Mouse (Mus musculus) stomach, embryonic 14.5 days (tissue): ENCODE measurements around the gene Gm9945. TPM values are rescaled to one million over a fixed set of nuclear protein-coding genes. Genes with fewer than 3 reads are reported as not detected.

Experiments used
- ATAC-seq: fragments of 200-750 bp; cut with Nextera tagmentation; 2 replicates; pipeline ENCODE4 v1.8.0; 2017; ENCODE audit warnings: low read depth, moderate TSS enrichment; ENCODE audit not compliant: insufficient number of reproducible peaks, insufficient read depth, low FRiP score
- H3K27ac ChIP-seq: fragments of 300-500 bp; sonication (generic); 2 replicates; pipeline ENCODE4 v1.5.1; 2014; ENCODE audit warnings: mild to moderate bottlenecking, low read length, moderate library complexity, mixed read lengths
- H3K27me3 ChIP-seq: fragments of 300-500 bp; sonication (generic); 2 replicates; pipeline ENCODE4 v1.6.1; 2014; ENCODE audit warnings: low read length, control low read depth, mixed read lengths; ENCODE audit not compliant: control insufficient read depth, insufficient read depth
- H3K36me3 ChIP-seq: fragments of 300-500 bp; sonication (generic); 2 replicates; pipeline ENCODE4 v1.6.1; 2014; ENCODE audit warnings: mild to moderate bottlenecking, control low read depth, low read length, moderate library complexity, mixed read lengths; ENCODE audit not compliant: control insufficient read depth, insufficient read depth
- H3K4me1 ChIP-seq: fragments of 300-500 bp; sonication (generic); 2 replicates; pipeline ENCODE4 v1.6.1; 2014; ENCODE audit warnings: low read length, control low read depth, mixed read lengths; ENCODE audit not compliant: control insufficient read depth, insufficient read depth
- H3K4me2 ChIP-seq: fragments of 300-500 bp; sonication (generic); replicated peaks from 2 replicates; pipeline ENCODE4 v1.6.1; 2014; ENCODE audit warnings: low read depth, low read length, control low read depth
- H3K4me3 ChIP-seq: fragments of 300-500 bp; sonication (generic); 2 replicates; pipeline ENCODE4 v1.5.1; 2014; ENCODE audit warnings: low read depth, low read length, control low read depth
- H3K9ac ChIP-seq: fragments of 300-500 bp; sonication (generic); replicated peaks from 2 replicates; pipeline ENCODE4 v1.6.1; 2014; ENCODE audit warnings: low read depth, mild to moderate bottlenecking, control low read depth, low read length, moderate library complexity, mixed read lengths
- H3K9me3 ChIP-seq: fragments of 300-500 bp; sonication (generic); 2 replicates; pipeline ENCODE4 v1.6.1; 2016; ENCODE audit warnings: low read depth, low read length, control low read depth; ENCODE audit not compliant: control insufficient read depth
- WGBS: fragments of 180-500 bp; shearing (Covaris S2); extraction: QIAGEN DNeasy Blood & Tissue Kit; methylation state at CpG from one replicate; pipeline ENCODE4 v1.1.7; 2014; 5-methylcytosine and 5-hydroxymethylcytosine counted together
- polyA plus RNA-seq: library from polyadenylated mRNA; unstranded; fragments of >200 nt; fragmentation: Nextera tagmentation; extraction: Ambion mirVana; gene quantifications from 2 replicates; pipeline ENCODE4 v1.2.1, GENCODE M21; 2014

The Gm9945 gene
- polyA plus RNA-seq, 1 experiment from 2014 or later: not detected

- no peak overlapping the region for H3K9ac ChIP-seq
- no peak overlapping the region for H3K4me3 ChIP-seq
- H3K36me3 ChIP-seq: no peaks in the 10 kb centered on the region
- peaks cover 16% of the 10 kb centered on the region; the same call in 1 of the 2 replicates for H3K4me1 ChIP-seq
- WGBS: 45% methylated on average over 16 of the region's 16 CpGs
- peaks cover 2% of the 10 kb centered on the region; the same call in 1 of the 2 replicates for H3K9me3 ChIP-seq
- no peak for ATAC-seq
- peaks cover 23% of the 10 kb centered on the region; the same call in 1 of the 2 replicates for H3K27me3 ChIP-seq
- H3K27ac ChIP-seq: no peak overlapping the region
- H3K4me2 ChIP-seq: peak overlapping the region; percentile 42; the same call in 1 of the 2 replicates
Observed at GRCm38 (mm10) chr11:53469294-53469967, 10.5 kb upstream of the Gm9945 start.

DNA sequence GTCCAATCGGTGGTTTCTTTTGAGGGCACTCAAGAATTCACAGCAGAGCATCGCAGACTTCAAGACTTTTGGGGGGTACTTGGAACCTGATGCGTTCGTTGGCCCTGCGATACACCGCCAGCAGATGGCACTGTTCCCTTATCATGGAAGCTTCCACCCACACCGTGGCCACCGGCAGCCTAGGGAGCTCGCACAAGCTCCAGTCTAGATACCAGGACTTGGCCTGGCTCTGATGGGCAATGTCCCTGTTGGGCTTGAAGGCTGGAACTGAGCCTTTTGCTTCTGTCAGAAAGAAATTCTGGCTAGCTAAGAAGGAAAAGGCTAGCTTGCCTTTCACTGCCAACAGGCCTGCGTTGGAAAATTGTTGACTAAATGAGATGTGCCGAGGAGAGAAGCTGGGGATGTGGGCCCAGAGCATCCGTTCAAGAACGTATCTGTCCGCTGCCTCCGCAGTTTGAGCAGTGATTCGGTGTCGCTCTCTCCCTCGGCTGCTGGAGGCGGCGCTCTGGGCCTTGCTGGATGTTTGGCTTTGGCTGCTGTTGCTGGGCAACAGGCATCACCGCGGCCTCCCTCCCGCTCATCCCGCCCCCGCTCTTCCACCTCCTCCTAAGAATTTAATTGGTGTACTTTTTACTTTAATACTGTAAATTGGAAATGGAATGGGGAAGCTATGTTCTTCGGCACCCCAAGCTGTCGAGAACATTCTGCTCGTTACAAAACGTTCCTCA lies 9.8 kb upstream of the Gm9945 start, which contains the start of gene Gm9837:
Gm9837 (minus strand) TSS at position 512 of the 728 bp plus-strand sequence.
- Histone ChIP-seq H3K36me3 (no peaks in the 10 kb centered on the region), H3K27ac (no peak within 1 kb of the TSS), H3K27me3 (peaks cover 23% of the 10 kb centered on the region), H3K9me3 (no peaks in the 10 kb centered on the region), H3K4me3 (peak within 1 kb of the TSS; percentile 16), H3K4me1 (peaks cover 16% of the 10 kb centered on the region; the same call in 1 of the 2 replicates), H3K4me2 (peak within 1 kb of the TSS; percentile 42), H3K9ac (no peak within 1 kb of the TSS)
- peak; percentile 47; the same call in 1 of the 2 replicates for ATAC-seq
- 4% methylated on average over 29 of the region's 29 CpGs for WGBS

GRCm38 (mm10) chr11:53472709-53473108 lies 7.3 kb upstream of the Gm9945 start:
- H3K27me3 ChIP-seq: peaks cover 33% of the 10 kb centered on the region
- H3K9me3 ChIP-seq: no peaks in the 10 kb centered on the region
- H3K27ac ChIP-seq: no peak overlapping the region
- no peak overlapping the region for H3K4me3 ChIP-seq
- no peak for ATAC-seq
- no peak overlapping the region for H3K4me2 ChIP-seq
- H3K9ac ChIP-seq: no peak overlapping the region
- H3K36me3 ChIP-seq: no peaks in the 10 kb centered on the region
- 70% methylated on average over 3 of the region's 3 CpGs for WGBS
- peaks cover 8% of the 10 kb centered on the region; the same call in 1 of the 2 replicates for H3K4me1 ChIP-seq

DNA sequence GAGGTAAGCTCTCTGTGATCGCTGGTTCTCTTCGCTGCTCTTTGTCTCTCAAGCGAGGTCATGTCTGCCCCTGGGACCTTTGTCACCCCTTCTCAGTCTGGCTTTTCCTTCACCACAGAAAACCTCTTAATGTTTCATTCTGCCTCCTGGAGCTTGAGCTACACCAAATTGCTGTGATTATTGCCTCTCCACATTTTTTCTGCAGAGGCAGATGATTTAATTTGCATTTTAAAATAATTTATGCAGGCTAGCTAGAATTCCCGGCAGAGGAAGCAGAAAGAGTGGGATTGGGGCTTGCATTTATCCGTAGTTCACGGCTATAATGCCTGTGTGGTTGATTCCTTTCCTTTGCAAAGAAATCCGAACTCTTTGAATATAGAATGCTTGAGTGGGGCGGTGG lies 4.3 kb upstream of the Gm9945 start:
- Histone ChIP-seq H3K36me3 (no peaks in the 10 kb centered on the region), H3K4me3 (no peak overlapping the region), H3K4me1 (0 out of 2 replicates have a peak, but pooled peaks cover 8% of the 10 kb centered on the region), H3K27ac (no peak overlapping the region), H3K9ac (no peak overlapping the region), H3K4me2 (no peak overlapping the region), H3K9me3 (0 out of 2 replicates have a peak, but pooled peaks cover 3% of the 10 kb centered on the region), H3K27me3 (peaks cover 49% of the 10 kb centered on the region)
- no peak for ATAC-seq
- WGBS: 36% methylated on average over 8 of the region's 8 CpGs

DNA sequence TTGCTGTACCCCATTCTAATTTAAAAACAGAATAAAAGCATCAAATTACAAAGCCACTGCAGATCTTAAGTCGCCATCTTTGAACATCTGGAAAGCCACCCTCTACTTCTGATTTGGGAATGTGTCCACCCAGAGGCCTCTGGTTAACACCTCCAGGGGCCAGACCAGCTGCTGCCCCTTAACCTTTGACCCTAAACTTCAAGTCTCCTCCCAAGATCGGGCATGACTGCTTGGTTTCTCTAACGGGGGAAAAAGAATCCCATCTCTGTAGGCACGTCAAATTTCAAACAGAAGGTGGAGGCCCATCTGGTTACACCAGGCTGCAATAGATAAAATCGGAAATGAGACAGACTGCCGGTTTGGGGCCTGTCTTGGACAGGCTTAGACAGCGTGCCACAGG lies 2.1 kb upstream of the Gm9945 start:
- Histone ChIP-seq H3K9me3 (0 out of 2 replicates have a peak, but pooled peaks cover 3% of the 10 kb centered on the region), H3K4me3 (no peak overlapping the region)
- ATAC-seq: no peak

DNA sequence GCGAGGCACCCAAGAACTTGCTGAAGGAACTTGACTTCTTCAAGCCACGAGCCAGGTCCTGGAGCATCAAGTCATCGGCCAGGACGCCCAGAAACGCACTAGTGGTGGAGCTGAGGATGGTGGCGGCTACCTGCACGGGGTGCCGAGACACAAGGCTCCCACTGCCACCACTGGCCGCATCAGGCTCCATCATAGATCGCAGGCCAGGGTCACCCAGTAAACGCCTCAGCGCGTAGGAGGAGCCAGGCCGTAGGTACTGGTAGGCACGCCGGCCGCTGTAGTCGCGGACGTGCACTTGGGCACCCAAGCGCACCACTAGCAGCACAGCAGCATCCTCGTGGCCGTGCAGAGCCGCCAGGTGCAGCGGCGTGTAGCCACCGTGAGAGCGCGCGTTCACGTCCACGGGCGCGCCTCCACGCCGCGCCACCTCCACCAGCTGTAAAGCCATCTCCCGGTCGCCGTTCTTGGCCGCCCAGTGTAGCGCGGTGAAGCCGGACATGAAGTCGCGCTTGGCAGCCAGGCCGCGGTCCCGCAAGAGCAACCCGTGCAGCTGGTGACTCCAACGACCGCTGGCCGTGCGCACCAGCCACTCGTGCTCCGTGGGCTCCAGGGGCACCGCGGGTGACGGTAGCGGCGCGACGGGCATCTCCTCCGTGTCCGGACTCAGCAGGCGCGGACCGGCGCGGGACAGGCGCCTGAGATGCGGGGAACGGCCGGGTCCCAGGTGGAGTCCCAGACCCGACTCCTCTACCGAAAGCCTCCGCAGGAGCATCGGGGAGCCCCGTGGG lies 1.4 kb upstream of the Gm9945 start:
- peaks cover 53% of the 10 kb centered on the region for H3K27me3 ChIP-seq
- WGBS: 4% methylated on average over 79 of the region's 79 CpGs
- H3K4me2 ChIP-seq: peak overlapping the region; percentile 69
- no peaks in the 10 kb centered on the region for H3K36me3 ChIP-seq
- H3K4me1 ChIP-seq: 0 out of 2 replicates have a peak, but pooled peaks cover 6% of the 10 kb centered on the region
- H3K27ac ChIP-seq: no peak overlapping the region
- ATAC-seq: no peak
- H3K4me3 ChIP-seq: peak overlapping the region; percentile 29
- H3K9ac ChIP-seq: no peak overlapping the region
- H3K9me3 ChIP-seq: 0 out of 2 replicates have a peak, but pooled peaks cover 3% of the 10 kb centered on the region

More for the DNA sequence above, 2.1 kb upstream of the Gm9945 start:
- 50% methylated on average over 7 of the region's 7 CpGs for WGBS
- H3K4me2 ChIP-seq: no peak overlapping the region
- H3K4me1 ChIP-seq: 0 out of 2 replicates have a peak, but pooled peaks cover 6% of the 10 kb centered on the region
- H3K36me3 ChIP-seq: no peaks in the 10 kb centered on the region
- no peak overlapping the region for H3K9ac ChIP-seq
- H3K27me3 ChIP-seq: peaks cover 53% of the 10 kb centered on the region
- no peak overlapping the region for H3K27ac ChIP-seq

DNA sequence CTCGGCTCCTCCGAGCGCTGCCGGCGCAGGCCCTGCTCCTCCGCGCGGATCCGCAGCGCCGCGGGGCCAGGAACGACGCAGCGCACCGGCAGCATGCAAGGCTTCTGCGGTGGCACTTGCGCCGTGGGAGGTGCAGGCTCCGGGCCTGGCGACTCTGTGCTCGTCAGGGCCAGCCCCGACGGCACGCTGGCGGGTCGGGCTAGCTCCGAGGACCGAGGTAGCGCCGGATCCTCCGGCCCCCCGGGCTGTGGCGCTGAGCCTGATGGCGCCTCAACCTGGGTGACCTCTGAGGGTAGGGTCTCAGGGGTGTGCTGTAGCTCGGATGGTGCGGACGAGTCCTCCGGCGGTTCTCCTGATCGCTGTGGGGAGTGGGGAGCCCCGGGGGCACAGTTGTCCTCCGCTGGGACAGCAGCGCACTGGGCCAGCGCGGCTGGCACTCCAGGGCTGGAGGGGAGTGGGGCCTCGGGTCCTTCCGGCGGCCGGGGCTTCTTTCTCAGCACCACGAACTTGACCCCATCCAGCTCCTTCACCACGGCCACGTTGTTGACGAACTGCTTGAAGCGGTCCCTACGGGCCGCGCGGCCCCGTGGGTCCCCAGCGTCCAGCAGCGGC lies 689 bp upstream of the Gm9945 start:
- WGBS: 2% methylated on average over 62 of the region's 62 CpGs

More for the DNA sequence above, 689 bp upstream of the Gm9945 start:
- H3K4me3 ChIP-seq: peak overlapping the region; percentile 29
- H3K36me3 ChIP-seq: no peaks in the 10 kb centered on the region
- H3K4me1 ChIP-seq: 0 out of 2 replicates have a peak, but pooled peaks cover 6% of the 10 kb centered on the region
- no peak overlapping the region for H3K9ac ChIP-seq
- 0 out of 2 replicates have a peak, but pooled peaks cover 3% of the 10 kb centered on the region for H3K9me3 ChIP-seq
- H3K27ac ChIP-seq: no peak overlapping the region
- H3K27me3 ChIP-seq: peaks cover 53% of the 10 kb centered on the region
- H3K4me2 ChIP-seq: peak overlapping the region; percentile 69
- no peak for ATAC-seq
